Mouse (Mus musculus) neutrophil, adult 5-6 weeks (primary cell): ENCODE results near the gene Extl1. TPM values are rescaled to one million over a fixed set of nuclear protein-coding genes. Genes with fewer than 3 reads are reported as not detected.
"Not testable (repeated sequence)": the region's sequence is repeated elsewhere in the genome, so short reads cannot be mapped to it uniquely, and the experiment has no call there.

ENCODE experiments used
- ATAC-seq: fragments of 151-379, 151-347 bp; 2 replicates; pipeline ENCODE4 v1.8.0; 2017; ENCODE audit warnings: mild to moderate bottlenecking, moderate TSS enrichment; ENCODE audit not compliant: insufficient number of reproducible peaks, poor library complexity, low FRiP score, severe bottlenecking; ENCODE audit errors: extremely low read depth
- total RNA-seq: library from RNA; stranded (forward); fragments of 200-1000 nt; gene quantifications from 2 replicates; pipeline ENCODE4 v1.2.3, GENCODE M21; 2017

The Extl1 gene
- total RNA-seq, 1 experiment from 2014 or later = 1.3 TPM

GRCm38 (mm10) chr4:134355841-134356452 is 27.7 kb downstream of the Extl1 start:
- ATAC-seq = no peak

GRCm38 (mm10) chr4:134353527-134354409 is 29.9 kb downstream of the Extl1 start:
- ATAC-seq = no peak

GRCm38 (mm10) chr4:134352929-134353328 is 30.7 kb downstream of the Extl1 start:
- no peak for ATAC-seq

GRCm38 (mm10) chr4:134352261-134352707 is 31.4 kb downstream of the Extl1 start:
- no peak for ATAC-seq

GRCm38 (mm10) chr4:134351329-134352260 is 32.1 kb downstream of the Extl1 start:
- no peak for ATAC-seq

- ATAC-seq = no peak
Observed at GRCm38 (mm10) chr4:134350641-134351040, 33.0 kb downstream of the Extl1 start.

- no peak for ATAC-seq
Observed at GRCm38 (mm10) chr4:134349829-134350228, 33.8 kb downstream of the Extl1 start.

GRCm38 (mm10) chr4:134348545-134348944 is 35.1 kb downstream of the Extl1 start:
- ATAC-seq = no peak

GRCm38 (mm10) chr4:134348078-134348477 is 35.6 kb downstream of the Extl1 start:
- ATAC-seq = no peak

- ATAC-seq = no peak
Observed at GRCm38 (mm10) chr4:134345802-134346201, 37.8 kb downstream of the Extl1 start.

GRCm38 (mm10) chr4:134344620-134345019 is 39.0 kb downstream of the Extl1 start:
- ATAC-seq = no peak

- no peak for ATAC-seq
Observed at GRCm38 (mm10) chr4:134343071-134344031, 40.3 kb downstream of the Extl1 start, which contains the start of gene Slc30a2. Gene Slc30a2, plus strand, starts transcription at chr4:134343181.

GRCm38 (mm10) chr4:134342213-134342779 is 41.4 kb downstream of the Extl1 start:
- no peak for ATAC-seq

- ATAC-seq = not testable (repeated sequence)
Observed at GRCm38 (mm10) chr4:134341231-134341630, 42.4 kb downstream of the Extl1 start.

GRCm38 (mm10) chr4:134330281-134330680 is 53.4 kb downstream of the Extl1 start:
- ATAC-seq = no peak

GRCm38 (mm10) chr4:134328832-134329231 is 54.8 kb downstream of the Extl1 start:
- ATAC-seq = no peak

- no peak for ATAC-seq
Observed at GRCm38 (mm10) chr4:134328151-134328550, 55.5 kb downstream of the Extl1 start.
